Mouse (Mus musculus): Measurements from ENCODE around the gene Txnip.
A peak's percentile ranks its signal among the peaks of the same experiment; 100 is the strongest.

- peak; percentile 13; the same call in 1 of the 2 replicates for TF ChIP-seq CTCF (conservative IDR thresholded peaks at IDR 0.05; ENCODE audit: low read length)
- no peak for TF ChIP-seq NANOG (IDR thresholded peaks at IDR 0.05; ENCODE audit: borderline replicate concordance, low read length)
Observed at GRCm38 (mm10) chr3:96545565-96545964, 12.2 kb upstream of the Txnip start.
